Mouse (Mus musculus) CH12.LX (cell line): ENCODE data around the gene Tmem221. TPM values are rescaled to one million over a fixed set of nuclear protein-coding genes. Genes with fewer than 3 reads are reported as not detected.

Experiments used
- DNase-seq: peaks from one replicate; pipeline ENCODE4 v3.0.0-alpha.2; 2013; ENCODE audit errors: extremely low read depth
- H3K27ac ChIP-seq: 2 replicates; pipeline ENCODE4 v1.5.1; 2012; ENCODE audit warnings: low read depth, mild to moderate bottlenecking, control low read depth, moderate library complexity; ENCODE audit not compliant: insufficient read depth
- H3K27me3 ChIP-seq: replicated peaks from 2 replicates; pipeline ENCODE3; 2012; ENCODE audit warnings: inconsistent platforms
- H3K36me3 ChIP-seq, 2 experiments: replicated peaks in 1 of 2; 2 replicates each; pipeline versions ENCODE3 to v1.6.1; 2012; ENCODE audit warnings: inconsistent platforms in 1 of 2, low read length in 1 of 2, mild to moderate bottlenecking in 1 of 2, mixed read lengths in 1 of 2, moderate library complexity in 1 of 2; ENCODE audit not compliant: control insufficient read depth in 1 of 2, insufficient read depth in 1 of 2
- H3K4me1 ChIP-seq, 2 experiments: 2 replicates each; pipeline ENCODE4 v1.6.1; 2012; ENCODE audit warnings: inconsistent platforms in 1 of 2, moderate library complexity in 1 of 2; ENCODE audit not compliant: insufficient read depth in 2 of 2, control insufficient read depth in 1 of 2
- H3K4me2 ChIP-seq: 2 replicates; pipeline ENCODE4 v1.6.1; 2012; ENCODE audit warnings: low read depth, mild to moderate bottlenecking, control low read depth; ENCODE audit not compliant: poor library complexity, insufficient read depth, severe bottlenecking
- H3K4me3 ChIP-seq, 3 experiments: fragments of 150-350 bp in 1 of 3; sonication (generic) in 1 of 3; replicated peaks in 1 of 3; 2 replicates each; pipeline versions ENCODE3 to v1.5.1; 2011 to 2012; ENCODE audit warnings: low read depth in 2 of 3, low read length in 2 of 3, mild to moderate bottlenecking in 2 of 3, moderate library complexity in 2 of 3, control low read depth in 1 of 3, improper control_type of control experiment in 1 of 3, inconsistent platforms in 1 of 3, mixed read lengths in 1 of 3; ENCODE audit not compliant: poor library complexity in 1 of 3
- H3K79me2 ChIP-seq: replicated peaks from 2 replicates; pipeline ENCODE4 v1.6.1; 2012; ENCODE audit warnings: mild to moderate bottlenecking, moderate library complexity; ENCODE audit not compliant: control insufficient read depth, poor library complexity, insufficient read depth, severe bottlenecking; ENCODE audit errors: extremely low read depth
- H3K9ac ChIP-seq: 2 replicates; pipeline ENCODE4 v1.6.1; 2012; ENCODE audit warnings: low read depth, mild to moderate bottlenecking, control low read depth, moderate library complexity; ENCODE audit not compliant: insufficient read depth
- H3K9me3 ChIP-seq: replicated peaks from 2 replicates; pipeline ENCODE3; 2012; ENCODE audit warnings: low read length, inconsistent platforms, mixed read lengths
- CTCF ChIP-seq, 2 experiments: IDR thresholded peaks in 1 of 2; conservative IDR thresholded peaks in 1 of 2; 2 replicates each; pipeline ENCODE4 v1.5.1; 2011 to 2012; ENCODE audit warnings: low read depth in 2 of 2, low read length in 2 of 2, improper control_type of control experiment in 1 of 2, inconsistent platforms in 1 of 2, mild to moderate bottlenecking in 1 of 2, moderate library complexity in 1 of 2
- ETS1 ChIP-seq: conservative IDR thresholded peaks from 2 replicates; pipeline ENCODE4 v1.6.1; 2012; ENCODE audit warnings: low read depth, mild to moderate bottlenecking, inconsistent platforms, low read length, improper control_type of control experiment, moderate library complexity
- IRF4 ChIP-seq: IDR thresholded peaks from 2 replicates; pipeline ENCODE4 v1.6.1; 2014; ENCODE audit warnings: low read depth, mild to moderate bottlenecking, inconsistent platforms, low read length, improper control_type of control experiment
- JUND ChIP-seq: conservative IDR thresholded peaks from 2 replicates; pipeline ENCODE4 v1.6.1; 2011; ENCODE audit warnings: low read depth, low read length, improper control_type of control experiment
- KAT2A ChIP-seq: IDR thresholded peaks from 2 replicates; pipeline ENCODE4 v1.6.1; 2012; ENCODE audit warnings: low read length, improper control_type of control experiment, inconsistent platforms; ENCODE audit not compliant: insufficient replicate concordance
- MAX ChIP-seq: IDR thresholded peaks from 2 replicates; pipeline ENCODE4 v1.6.1; 2011; ENCODE audit warnings: low read length, improper control_type of control experiment
- MXI1 ChIP-seq: IDR thresholded peaks from 2 replicates; pipeline ENCODE4 v1.6.1; 2011; ENCODE audit warnings: mild to moderate bottlenecking, low read depth, low read length, improper control_type of control experiment
- MYC ChIP-seq: IDR thresholded peaks from 2 replicates; pipeline ENCODE4 v1.6.1; 2011; ENCODE audit warnings: low read depth, mild to moderate bottlenecking, improper control_type of control experiment, low read length
- NELFE ChIP-seq: IDR thresholded peaks from 2 replicates; pipeline ENCODE4 v1.6.1; 2011; ENCODE audit warnings: low read depth, low read length, improper control_type of control experiment
- POLR2A ChIP-seq: IDR thresholded peaks from 2 replicates; pipeline ENCODE4 v1.6.1; 2011; ENCODE audit warnings: low read depth, mild to moderate bottlenecking, improper control_type of control experiment, low read length
- TCF12 ChIP-seq: IDR thresholded peaks from 2 replicates; pipeline ENCODE4 v1.6.1; 2014; ENCODE audit warnings: low read depth, mild to moderate bottlenecking, inconsistent platforms, low read length, improper control_type of control experiment
- USF1 ChIP-seq: IDR thresholded peaks from 2 replicates; pipeline ENCODE4 v1.6.1; 2014; ENCODE audit warnings: low read depth, mild to moderate bottlenecking, inconsistent platforms, low read length, improper control_type of control experiment
- dilution Hi-C: fragments of 300-500 bp; cut with MboI; formaldehyde crosslinking; loops from 2 replicates; pipeline ENCODE4 v1.14.3; 2020; ENCODE audit warnings: low sequenced_read_pairs; ENCODE audit not compliant: extremely low pct_unique_long_range_greater_than_20kb, extremely low pct_ligation_motif_present
- in situ Hi-C: fragments of 300-500 bp; cut with MboI; formaldehyde crosslinking; loops from 3 replicates; pipeline ENCODE4 v1.14.3; 2019; ENCODE audit warnings: low sequenced_read_pairs, low pct_ligation_motif_present, low pct_unique_long_range_greater_than_20kb, mixed read lengths
- polyA plus RNA-seq: library from polyadenylated mRNA; unstranded; fragments of >175 nt; gene quantifications from 2 replicates; pipeline ENCODE4 v1.2.1, GENCODE M21; 2012; ENCODE audit warnings: low read depth; ENCODE audit not compliant: insufficient read length
- total RNA-seq, 2 experiments: library from RNA; depleted of rRNA; stranded (reverse); fragments of 300-350 nt in 1 of 2; fragments of >200 nt in 1 of 2; gene quantifications; 2 replicates each; pipeline ENCODE4 v1.2.3; 2012 to 2014

Tmem221 gene
- total and polyA plus RNA-seq, 3 experiments = 0.51 TPM; not detected in 2

DNA sequence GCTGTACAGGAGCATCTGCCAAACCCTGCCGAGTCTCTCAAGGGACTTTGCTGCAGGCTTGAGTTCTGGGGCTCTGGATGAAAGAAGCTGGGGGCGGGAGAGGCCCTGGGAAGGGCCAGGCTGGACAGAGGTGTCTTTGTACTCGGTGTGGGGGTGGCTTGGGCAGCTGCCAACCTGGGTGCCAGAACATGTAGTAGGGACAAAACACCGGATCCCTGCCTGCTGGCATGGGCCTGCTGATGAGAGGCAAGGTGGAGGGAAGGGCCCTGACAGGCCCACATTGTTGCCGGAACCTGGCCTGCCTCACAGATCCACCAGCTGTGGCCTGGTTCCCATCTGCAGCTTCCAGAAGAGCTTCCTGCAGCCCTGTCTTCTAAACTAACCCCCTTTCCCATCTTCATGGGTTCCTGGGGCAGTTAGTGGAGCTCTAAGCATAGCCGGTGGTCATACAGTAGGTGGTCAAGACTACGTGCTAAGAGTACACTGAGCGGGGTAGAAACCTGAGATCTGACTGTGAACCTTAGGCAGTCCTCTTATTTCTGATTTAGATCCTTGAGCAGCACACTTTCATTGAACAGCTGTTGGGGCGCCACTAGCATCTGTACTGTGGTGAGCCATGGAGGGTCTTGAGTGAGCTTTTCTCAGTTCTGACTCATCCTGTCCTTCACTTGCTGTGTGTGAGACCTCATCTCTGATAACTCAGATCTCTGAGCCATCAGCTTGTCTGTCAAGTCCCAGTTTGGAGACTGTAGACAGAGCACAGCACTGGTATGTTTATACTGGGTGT, 14.4 kb upstream of the Tmem221 start:
- peaks cover 10 to 13% of the 10 kb centered on the region in 2 experiments for H3K4me1 ChIP-seq
- in situ Hi-C loops = no loop called here
- no peaks in the 10 kb centered on the region for H3K79me2 ChIP-seq
- TF ChIP-seq NELFE = no peak
- no peak overlapping the region for H3K27ac ChIP-seq
- dilution Hi-C loops = no loop called here
- H3K36me3 ChIP-seq = no peaks in the 10 kb centered on the region
- H3K9me3 ChIP-seq = no peaks in the 10 kb centered on the region
- H3K4me3 ChIP-seq = no peak overlapping the region
- peaks cover 2% of the 10 kb centered on the region for H3K27me3 ChIP-seq
- no peak overlapping the region for H3K9ac ChIP-seq
- DNase-seq = no peak
- no peak overlapping the region for H3K4me2 ChIP-seq

GRCm38 (mm10) chr8:71572077-71572476, 13.4 kb upstream of the Tmem221 start:
- no peak overlapping the region for H3K9ac ChIP-seq
- no peak for DNase-seq
- no peaks in the 10 kb centered on the region for H3K9me3 ChIP-seq
- TF ChIP-seq CTCF (conservative IDR thresholded peaks at IDR 0.05 in 1 of 2, IDR thresholded peaks at IDR 0.05 in 1 of 2; ENCODE audit: low read depth in 2 of 2, low read length in 2 of 2) = peak in 1 of 2 experiments; percentile 18; a peak in 2 of 4 replicates
- TF ChIP-seq KAT2A = no peak
- H3K4me1 ChIP-seq = peaks cover 10 to 13% of the 10 kb centered on the region in 2 experiments
- H3K4me2 ChIP-seq = no peak overlapping the region
- H3K4me3 ChIP-seq = no peak overlapping the region
- dilution Hi-C loops (no loop called here), in situ Hi-C loops (no loop called here)
- no peaks in the 10 kb centered on the region for H3K79me2 ChIP-seq
- no peak overlapping the region for H3K27ac ChIP-seq
- no peaks in the 10 kb centered on the region for H3K36me3 ChIP-seq
- H3K27me3 ChIP-seq = peaks cover 3% of the 10 kb centered on the region

DNA sequence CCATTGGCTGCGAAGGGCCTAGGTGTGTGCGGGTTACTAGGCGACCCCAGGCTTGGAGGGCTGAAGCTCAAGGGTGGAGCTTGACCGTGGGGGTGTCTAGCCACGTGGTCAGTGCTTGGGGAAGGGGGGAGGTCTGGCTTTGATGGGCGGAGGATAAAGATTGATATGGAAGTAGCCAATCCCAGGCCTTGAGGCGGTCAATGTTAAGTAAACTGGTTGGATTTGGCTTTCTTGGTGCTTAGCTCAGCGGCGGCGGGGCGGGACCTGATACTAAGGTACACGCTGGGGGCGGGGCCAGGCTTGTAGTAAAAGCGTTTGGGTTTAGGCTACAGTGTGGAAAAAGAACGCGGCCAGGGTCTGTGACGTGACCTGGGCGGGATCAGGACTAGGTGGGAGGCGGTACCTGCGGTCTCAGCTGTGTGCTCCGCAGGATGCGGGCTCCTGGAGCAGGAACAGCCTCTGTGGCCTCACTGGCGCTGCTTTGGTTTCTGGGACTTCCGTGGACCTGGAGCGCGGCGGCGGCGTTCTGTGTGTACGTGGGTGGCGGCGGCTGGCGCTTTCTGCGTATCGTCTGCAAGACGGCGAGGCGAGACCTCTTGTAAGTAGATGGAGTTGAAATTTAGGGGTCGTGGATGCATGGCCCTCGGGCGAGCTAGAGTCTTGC, 11.8 kb upstream of the Tmem221 start:
- Histone ChIP-seq H3K36me3 (no peaks in the 10 kb centered on the region), H3K9me3 (peaks cover 1% of the 10 kb centered on the region), H3K4me3 (peak overlapping the region; percentile 46 to 56 (median 55)), H3K4me1 (peaks cover 10 to 13% of the 10 kb centered on the region in 2 experiments), H3K9ac (peak overlapping the region; percentile 10), H3K27me3 (peaks cover 3% of the 10 kb centered on the region), H3K27ac (no peak overlapping the region), H3K79me2 (no peaks in the 10 kb centered on the region), H3K4me2 (peak overlapping the region; percentile 52)
- peak; percentile 82 for DNase-seq
- dilution Hi-C loops (no loop called here), in situ Hi-C loops (no loop called here)
- TF ChIP-seq USF1 = peak; percentile 54
- TF ChIP-seq IRF4 = 0 out of 2 replicates have a peak, but pooled peaks have one; percentile 39
- TF ChIP-seq MAX = peak; percentile 80
- no peak for TF ChIP-seq NELFE
- TF ChIP-seq TCF12 = peak; percentile 15; the same call in 1 of the 2 replicates
- peak; percentile 45; the same call in 1 of the 2 replicates for TF ChIP-seq POLR2A
- TF ChIP-seq MYC = peak; percentile 30; the same call in 1 of the 2 replicates
- TF ChIP-seq MXI1 = peak; percentile 53; the same call in 1 of the 2 replicates
- TF ChIP-seq JUND = no peak
- 0 out of 2 replicates have a peak, but pooled peaks have one; percentile 12 for TF ChIP-seq ETS1
